Mouse (Mus musculus) retina, postnatal 1 day (tissue): ENCODE measurements around the gene Rimkla.

Source experiments
- DNase-seq: peaks from one replicate; pipeline ENCODE4 v3.0.0-alpha.2; 2012

Rimkla gene

GRCm38 (mm10) chr4:119417270-119417669, 75.2 kb downstream of the Rimkla start:
- no peak for DNase-seq
